Mouse (Mus musculus) retina, adult 2 months (tissue): ENCODE data around the gene Mmd2.

Experiments used
- DNase-seq: peaks from one replicate; pipeline ENCODE4 v3.0.0-alpha.2; 2012; ENCODE audit warnings: low read depth, low spot score

Mmd2 gene

GRCm38 (mm10) chr5:142605288-142605687 is 3.3 kb downstream of the Mmd2 start:
- DNase-seq = no peak

DNA sequence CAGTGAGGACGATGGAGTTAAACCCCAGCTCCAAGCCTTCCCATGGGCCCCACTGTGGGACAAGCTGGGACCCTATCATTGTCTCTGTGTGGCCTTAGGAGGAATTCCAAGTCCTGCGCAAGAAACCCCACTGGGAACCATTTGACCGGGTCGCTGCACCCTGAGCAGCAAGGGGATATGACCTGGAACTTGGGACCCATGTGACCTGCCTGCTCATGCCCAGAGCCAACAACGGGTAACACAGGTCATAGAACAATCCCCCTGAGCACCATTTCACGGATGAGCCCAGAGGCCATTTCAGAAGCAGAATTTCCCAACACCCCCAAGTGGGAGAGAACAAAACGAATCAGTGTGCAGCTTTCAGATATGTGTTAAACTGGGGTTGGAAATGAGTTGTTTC is 4.2 kb downstream of the Mmd2 start:
- no peak for DNase-seq

DNA sequence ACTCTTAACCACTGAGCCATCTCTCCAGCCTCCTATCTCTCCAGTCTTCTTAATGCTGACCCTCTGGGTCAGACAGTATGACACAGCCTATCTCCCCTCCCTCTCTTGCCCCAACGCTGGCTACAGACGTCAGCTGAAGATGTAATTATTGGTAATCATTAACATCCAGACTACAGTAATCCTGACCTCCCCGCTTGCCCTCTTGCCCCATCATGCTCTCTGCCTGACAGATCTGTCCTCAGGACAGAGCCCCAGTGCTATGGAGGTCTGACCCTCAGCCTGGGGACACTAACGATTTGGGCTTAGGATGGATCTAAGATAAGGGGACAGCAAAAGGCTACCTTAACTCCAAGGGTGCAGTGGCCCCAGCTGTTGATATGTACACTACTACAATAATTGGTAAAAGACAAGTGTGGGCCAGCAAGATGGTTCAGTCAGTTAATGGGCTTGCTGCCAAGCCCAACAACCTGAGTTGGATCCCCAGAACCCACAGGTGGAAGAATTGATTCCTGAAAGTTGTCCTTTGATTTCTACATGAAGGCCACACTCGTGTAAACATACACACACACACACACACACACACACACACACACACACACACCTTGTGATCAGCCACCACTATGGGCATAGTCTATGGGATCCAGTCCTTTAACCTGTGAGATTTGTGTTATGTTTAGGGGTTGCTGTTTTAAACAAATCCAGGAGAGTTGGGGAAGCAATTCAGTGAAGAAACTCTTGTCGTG is 10.8 kb downstream of the Mmd2 start:
- no peak for DNase-seq

GRCm38 (mm10) chr5:142596723-142597122 is 11.9 kb downstream of the Mmd2 start:
- no peak for DNase-seq

- DNase-seq = no peak
Observed at GRCm38 (mm10) chr5:142595698-142596097, 12.9 kb downstream of the Mmd2 start.

DNA sequence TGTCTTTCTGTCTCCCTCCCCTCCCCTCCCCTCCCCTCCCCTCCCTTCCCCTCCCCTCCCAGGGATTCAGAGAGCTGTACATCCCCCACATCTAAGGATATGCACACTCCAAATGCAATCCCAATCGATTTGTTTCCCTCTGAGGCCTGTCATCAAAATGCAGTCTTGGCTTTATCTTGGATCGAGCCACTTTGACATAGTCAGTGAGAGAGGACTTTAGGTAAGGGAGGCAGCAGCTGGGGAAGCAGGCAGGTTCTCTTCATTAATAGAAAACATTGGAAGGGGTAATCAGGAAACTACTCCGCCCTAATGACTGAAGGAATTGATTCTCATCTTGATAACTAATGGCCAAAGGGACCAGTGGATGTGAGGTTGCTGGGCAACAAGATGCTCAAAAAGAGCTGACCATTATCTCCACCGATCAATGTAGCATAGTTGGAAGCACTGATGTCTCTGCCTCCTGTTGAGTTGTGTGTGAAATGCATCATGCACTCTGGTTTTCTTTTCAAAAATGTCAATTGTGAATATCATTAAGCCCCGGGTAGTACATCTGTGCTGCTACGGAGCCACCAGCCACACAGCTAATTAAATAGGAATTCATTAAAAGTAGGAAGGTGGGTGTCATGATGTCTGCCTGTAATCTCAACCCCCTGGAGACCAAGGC is 17.5 kb downstream of the Mmd2 start:
- DNase-seq = no peak

- no peak for DNase-seq
Observed at GRCm38 (mm10) chr5:142583616-142584126, 24.9 kb downstream of the Mmd2 start.

- DNase-seq = peak; percentile 45
Observed at GRCm38 (mm10) chr5:142581517-142581916, 27.1 kb downstream of the Mmd2 start.

DNA sequence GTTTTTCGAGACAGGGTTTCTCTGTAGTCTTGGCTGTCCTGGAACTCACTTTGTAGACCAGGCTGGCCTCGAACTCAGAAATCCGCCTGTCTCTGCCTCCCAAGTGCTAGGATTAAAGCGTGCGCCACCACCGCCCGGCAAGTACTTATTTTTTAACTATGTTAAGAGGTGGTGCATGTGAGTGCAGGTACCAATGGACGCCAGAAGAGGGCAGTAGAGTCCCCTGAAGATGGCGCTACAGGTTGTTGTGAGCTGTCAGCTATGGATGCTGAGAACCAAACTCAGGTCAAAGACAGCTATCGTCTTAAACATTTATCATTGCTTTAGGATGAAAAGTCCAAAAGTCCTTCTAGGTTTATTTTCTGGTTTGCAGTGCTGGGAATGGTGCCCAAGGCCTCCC is 30.4 kb downstream of the Mmd2 start:
- no peak for DNase-seq

- no peak for DNase-seq
Observed at GRCm38 (mm10) chr5:142576832-142577231, 31.8 kb downstream of the Mmd2 start.

- no peak for DNase-seq
Observed at GRCm38 (mm10) chr5:142574323-142575057, 34.1 kb downstream of the Mmd2 start.

DNA sequence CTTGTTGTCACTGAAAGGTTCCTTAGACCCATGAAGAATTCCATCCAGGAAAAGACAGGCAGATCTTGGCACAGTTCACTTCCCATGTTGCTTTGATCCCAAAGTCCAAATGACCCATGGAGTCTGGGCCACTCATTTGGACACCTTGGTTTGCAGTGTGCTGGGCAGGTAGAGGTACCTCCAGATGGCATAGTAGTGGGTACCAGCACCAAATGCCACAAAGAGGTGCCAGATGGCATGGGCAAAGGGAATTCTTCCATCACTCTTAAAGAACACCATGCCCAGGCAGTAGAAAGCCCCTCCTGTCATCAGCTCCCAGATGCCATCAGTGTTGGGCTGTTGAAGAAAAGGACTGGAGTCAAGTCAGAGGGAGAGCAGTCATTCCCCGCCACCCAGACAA is 44.0 kb downstream of the Mmd2 start:
- DNase-seq = no peak

- no peak for DNase-seq
Observed at GRCm38 (mm10) chr5:142560261-142560660, 48.3 kb downstream of the Mmd2 start.

DNA sequence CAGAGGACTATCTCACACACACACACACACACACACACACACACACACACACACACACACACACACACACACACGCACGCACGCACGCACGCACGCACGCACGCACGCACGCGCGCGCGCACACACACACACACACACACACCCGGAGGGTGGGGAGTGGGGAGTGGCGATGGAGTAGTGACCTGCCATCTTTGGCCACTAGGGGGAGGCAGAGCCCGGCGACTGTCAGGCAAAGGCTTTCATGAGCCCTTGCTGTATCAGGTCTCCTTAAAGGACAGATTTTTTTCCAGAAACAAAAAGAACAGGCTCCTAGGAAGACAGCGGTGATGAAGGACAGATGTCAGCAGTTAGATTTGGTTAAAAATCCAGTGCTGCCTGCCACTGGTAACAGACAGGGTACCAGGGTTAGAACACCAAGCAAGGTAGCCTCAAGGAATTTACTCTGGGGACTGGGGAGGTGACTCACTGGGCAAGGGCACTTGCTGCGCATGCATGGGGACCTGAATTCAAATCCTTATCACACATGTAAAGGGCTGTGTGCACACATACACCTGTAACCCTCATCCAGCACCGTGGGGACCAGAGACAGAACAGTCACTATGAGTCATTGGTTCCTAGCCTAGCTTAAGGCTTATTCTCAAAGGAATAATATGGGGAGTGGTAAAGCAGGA is 51.1 kb downstream of the Mmd2 start:
- DNase-seq = peak; percentile 68

- no peak for DNase-seq
Observed at GRCm38 (mm10) chr5:142556721-142557120, 51.9 kb downstream of the Mmd2 start.

DNA sequence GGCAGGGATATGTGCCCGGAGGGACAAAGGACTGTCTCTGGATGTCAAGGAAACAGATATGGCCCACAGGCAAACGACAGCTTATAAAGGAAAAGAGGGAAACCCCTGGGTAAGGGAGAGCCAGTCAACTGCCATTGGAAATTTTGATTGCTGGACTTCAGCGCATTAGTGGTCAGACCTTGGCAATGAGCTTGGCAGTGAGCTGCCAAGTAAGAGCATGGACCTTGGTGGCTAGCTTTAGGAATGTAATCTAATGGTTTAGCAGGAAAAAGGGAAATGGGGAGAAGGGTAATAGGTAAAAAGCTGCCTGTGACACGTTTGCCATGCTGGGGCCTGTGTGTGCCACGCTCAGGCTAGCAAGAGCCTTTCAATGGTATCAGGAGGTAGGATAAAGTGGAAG is 52.7 kb downstream of the Mmd2 start:
- DNase-seq = no peak

DNA sequence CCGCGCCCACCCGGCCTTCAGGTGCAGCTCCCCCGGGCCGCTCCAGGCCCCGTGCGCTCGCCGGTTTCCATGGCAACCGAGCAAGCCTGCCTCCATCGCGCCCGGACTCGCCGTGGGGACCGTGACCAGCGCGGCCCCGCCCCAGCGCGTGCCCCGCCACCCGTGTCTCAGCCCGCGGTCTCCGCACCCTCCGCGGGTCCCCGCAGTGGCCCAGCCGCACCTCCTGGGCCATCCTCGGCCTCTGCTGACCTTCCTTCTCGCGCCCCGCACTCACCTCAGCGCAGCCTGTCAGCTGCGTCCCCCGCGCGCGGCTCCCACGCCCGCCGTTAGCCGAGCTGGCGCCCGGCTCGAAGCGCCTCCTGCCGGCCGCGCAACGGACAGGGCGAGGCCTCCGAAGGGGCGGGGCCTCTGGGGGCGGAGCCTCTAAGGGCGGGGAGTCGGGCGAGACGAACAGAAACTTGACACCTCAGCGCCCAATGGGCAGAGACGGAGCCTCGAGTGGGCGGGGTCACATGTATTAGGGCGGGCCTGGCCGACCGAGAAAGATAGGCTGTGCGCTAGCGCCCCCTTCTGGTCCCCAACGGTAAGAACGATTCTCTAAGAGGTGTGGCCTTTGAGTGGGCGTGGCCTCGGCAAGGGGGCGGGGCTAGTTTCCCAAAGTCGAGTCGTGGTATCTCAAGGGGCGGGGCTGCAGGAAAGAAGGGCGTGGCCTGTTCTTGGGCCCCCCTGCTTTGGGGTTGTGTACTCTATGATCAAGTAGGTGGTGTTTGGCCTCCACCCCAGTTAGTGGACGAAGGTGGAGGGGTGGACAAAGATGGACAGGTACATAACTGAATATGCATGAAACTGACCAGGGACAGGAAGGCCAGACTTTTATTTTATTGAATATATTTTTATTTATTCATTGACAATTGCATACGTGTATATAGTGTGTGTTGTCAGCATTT is 57.6 kb downstream of the Mmd2 start, which contains the start of gene Radil:
Gene Radil (minus strand): TSS at position 393 of the 947 bp plus-strand sequence.
- peak; percentile 99 for DNase-seq

DNA sequence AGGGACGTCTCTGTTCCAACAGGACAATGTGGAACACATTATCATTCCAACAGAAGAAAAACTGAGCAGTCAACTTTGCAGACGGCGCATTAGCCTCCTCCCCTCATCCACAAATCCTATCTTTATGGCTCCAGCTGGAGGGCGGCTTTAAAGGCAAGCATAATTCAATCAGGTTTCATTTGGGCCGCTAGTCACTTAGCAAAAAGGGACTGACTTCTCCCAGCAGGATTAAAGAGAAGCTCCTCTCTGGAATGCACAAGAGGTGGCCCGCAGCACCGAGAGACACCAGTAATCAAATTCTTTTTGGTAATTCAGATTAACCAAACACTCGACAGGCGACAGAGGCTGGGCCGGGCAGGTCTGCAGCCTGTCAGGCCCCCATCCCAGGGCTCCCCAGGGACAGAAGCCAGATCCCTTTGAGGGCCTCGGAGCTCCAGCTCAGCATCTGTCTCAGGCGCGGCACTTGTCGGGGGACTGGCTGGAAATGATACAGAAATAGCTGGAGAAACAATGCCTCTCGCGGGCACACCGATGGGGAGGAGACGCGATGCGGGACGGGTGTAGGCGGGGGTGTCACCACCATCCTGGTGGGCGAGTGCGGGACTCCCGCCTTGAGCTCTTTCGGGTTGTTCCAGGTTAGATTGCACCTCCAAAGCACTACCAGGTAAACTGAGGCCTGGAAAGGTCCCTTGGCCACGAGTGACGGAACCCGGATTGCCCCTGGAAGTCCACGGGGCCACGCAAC is 58.5 kb downstream of the Mmd2 start:
- peak; percentile 43 for DNase-seq

- DNase-seq = no peak
Observed at GRCm38 (mm10) chr5:142549441-142549840, 59.2 kb downstream of the Mmd2 start.

- no peak for DNase-seq
Observed at GRCm38 (mm10) chr5:142547066-142547465, 61.5 kb downstream of the Mmd2 start.
